Mouse (Mus musculus): ENCODE measurements at regions not wholly inside any gene's neighbourhood (a gene's known extent, or its start where the extent isn't known, plus 50 kb on each side); places are given as distances from the start of the nearest gene placed in this dataset.
A peak's percentile ranks its signal among the peaks of the same experiment; 100 is the strongest.

- Histone ChIP-seq H3K36me3 (ENCODE audit: insufficient read depth, low read length) (no peaks in the 10 kb centered on the region), H3K4me2 (ENCODE audit: low read depth, low read length) (no peak overlapping the region), H3K9ac (replicated peaks; ENCODE audit: low read length) (no peak overlapping the region), H3K27ac (no peak overlapping the region), H3K27me3 (ENCODE audit: insufficient read depth, low read length) (no peaks in the 10 kb centered on the region), H3K4me3 (ENCODE audit: low read length) (no peak overlapping the region), H3K4me1 (ENCODE audit: insufficient read depth, low read length) (no peaks in the 10 kb centered on the region), H3K9me3 (ENCODE audit: low read length) (no peaks in the 10 kb centered on the region)
- no peak for DNase-seq (ENCODE audit: low spot score)
- no peak for ATAC-seq
- TF ChIP-seq CTCF (IDR thresholded peaks at IDR 0.05; ENCODE audit: low read depth), result peak; percentile 23; the same call in 1 of the 2 replicates
- 71% methylated on average over 8 of the region's 8 CpGs for WGBS
Observed at GRCm38 (mm10) chr10:86555843-86556242, 57.1 kb upstream of the Syn3 start.

Data from hindbrain, postnatal 0 days (tissue).